Comparison of ENCODE assay signal across 15 mouse cellular contexts in the genomic region with DNA sequence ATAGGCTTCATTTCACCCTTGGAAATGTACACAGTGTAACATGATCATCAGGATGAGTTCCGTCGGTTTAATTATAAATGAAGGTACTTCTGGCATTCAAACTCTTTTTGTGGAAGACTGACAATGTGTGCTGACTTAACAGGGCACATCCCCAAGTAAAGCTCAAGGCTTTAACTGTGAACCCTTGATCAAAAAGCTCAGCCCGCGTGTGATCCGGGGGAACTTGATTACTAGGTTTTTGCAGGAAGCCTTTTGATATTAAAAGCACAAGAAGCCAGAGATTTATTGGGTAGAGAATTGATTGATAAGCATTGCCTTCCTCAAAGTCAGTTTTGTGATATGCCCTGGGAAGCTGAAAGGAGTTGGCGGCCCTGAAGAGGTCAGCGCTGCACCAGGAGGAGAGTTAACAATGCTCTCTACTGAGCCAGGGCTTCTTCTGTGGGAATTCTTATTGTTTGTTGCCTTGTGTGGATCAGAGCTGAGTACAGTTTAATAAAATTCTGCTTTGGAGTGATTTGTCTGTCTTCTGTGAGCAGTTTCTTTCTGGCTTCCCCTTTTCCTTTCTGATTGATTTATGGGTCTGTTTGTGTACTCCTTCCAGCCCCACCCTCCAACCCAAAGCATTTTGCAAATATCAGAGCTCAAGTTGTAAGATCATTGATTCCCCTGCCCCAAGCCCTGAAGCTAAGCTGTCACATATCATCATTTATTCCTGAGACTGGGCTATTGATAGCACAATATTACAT.
A peak's percentile ranks its signal among the peaks of the same experiment; 100 is the strongest.
DNase-seq lines count a peak whose midpoint lies in the region; ATAC-seq and TF ChIP-seq lines count a peak whose summit lies in the region.
"Had no signal": no experiment of that assay in that cellular context is flagged by ENCODE, and none has a peak within 500 bp of the region (broad histone marks: within the 10 kb centered on the region; RNA-seq: fewer than 3 reads in every experiment).

No protein-coding gene starts in this region.

- TF ChIP-seq CTCF in brain, embryonic 14.5 days (IDR thresholded peaks at IDR 0.05; ENCODE audit: borderline replicate concordance, extremely low read depth, insufficient read depth, insufficient read length), result no peak
- no peak for TF ChIP-seq CTCF in left cerebral cortex, adult 2 months (IDR thresholded peaks at IDR 0.05)

- no peak overlapping the region for H3K27ac ChIP-seq in kidney, embryonic 14.5 days (ENCODE audit: low read depth, low read length)
- H3K27ac ChIP-seq in midbrain, embryonic 16.5 days (ENCODE audit: low read length), result no peak overlapping the region
- H3K27ac ChIP-seq in left cerebral cortex, adult 2 months, result no peak overlapping the region
- H3K27ac ChIP-seq: limb, embryonic 13.5 days; liver, embryonic 14.5 days had no signal

- H3K27me3 ChIP-seq in kidney, embryonic 14.5 days (ENCODE audit: control insufficient read depth, insufficient read depth, low read length), result no peaks in the 10 kb centered on the region
- H3K27me3 ChIP-seq in midbrain, embryonic 16.5 days (ENCODE audit: control insufficient read depth, insufficient read depth, low read depth, low read length), result no peaks in the 10 kb centered on the region
- H3K27me3 ChIP-seq: limb, embryonic 13.5 days had no signal

- intact Hi-C loops in left cerebral cortex, adult 2 months (cut with DNase I), result no loop called here

- H3K4me2 ChIP-seq in kidney, embryonic 14.5 days (replicated peaks; ENCODE audit: low read depth, low read length), result no peak overlapping the region
- H3K4me2 ChIP-seq in midbrain, embryonic 16.5 days (ENCODE audit: low read length), result no peak overlapping the region
- H3K4me2 ChIP-seq: limb, embryonic 13.5 days had no signal

- no peak for ATAC-seq in kidney, embryonic 14.5 days (ENCODE audit: low FRiP score, low TSS enrichment)
- ATAC-seq in midbrain, embryonic 16.5 days, result peak; percentile 74
- ATAC-seq: forebrain, embryonic 14.5 days had no signal

- H3K9me3 ChIP-seq in kidney, embryonic 14.5 days (ENCODE audit: control insufficient read depth, low read length), result no peaks in the 10 kb centered on the region
- no peaks in the 10 kb centered on the region for H3K9me3 ChIP-seq in midbrain, embryonic 16.5 days (replicated peaks; ENCODE audit: control insufficient read depth, low read length, poor library complexity, severe bottlenecking)
- H3K9me3 ChIP-seq: limb, embryonic 13.5 days had no signal

- no peak overlapping the region for H3K4me3 ChIP-seq in kidney, embryonic 14.5 days (ENCODE audit: low read length)
- H3K4me3 ChIP-seq in midbrain, embryonic 16.5 days (ENCODE audit: low read depth, low read length), result no peak overlapping the region
- no peak overlapping the region for H3K4me3 ChIP-seq in left cerebral cortex, adult 2 months
- H3K4me3 ChIP-seq: erythroblast, embryonic 14.5 days; limb, embryonic 13.5 days had no signal

- H3K36me3 ChIP-seq in kidney, embryonic 14.5 days (ENCODE audit: control insufficient read depth, insufficient read depth, low read length), result no peaks in the 10 kb centered on the region
- no peaks in the 10 kb centered on the region for H3K36me3 ChIP-seq in midbrain, embryonic 16.5 days (ENCODE audit: control insufficient read depth, insufficient read depth, low read length)
- H3K36me3 ChIP-seq: limb, embryonic 13.5 days had no signal

- no peaks in the 10 kb centered on the region for H3K4me1 ChIP-seq in kidney, embryonic 14.5 days (ENCODE audit: control insufficient read depth, insufficient read depth, low read length)
- peaks cover 7% of the 10 kb centered on the region; the same call in 1 of the 2 replicates for H3K4me1 ChIP-seq in midbrain, embryonic 16.5 days (ENCODE audit: control insufficient read depth, insufficient read depth, low read length)
- H3K4me1 ChIP-seq: limb, embryonic 13.5 days had no signal

- no peak for TF ChIP-seq POLR2A in brain, embryonic 14.5 days (IDR thresholded peaks at IDR 0.05; ENCODE audit: borderline replicate concordance, extremely low read depth, insufficient read depth, insufficient read length, poor library complexity, severe bottlenecking)

- no peak overlapping the region for H3K9ac ChIP-seq in kidney, embryonic 14.5 days (ENCODE audit: low read depth, low read length)
- H3K9ac ChIP-seq in midbrain, embryonic 16.5 days (ENCODE audit: low read depth, low read length), result no peak overlapping the region
- H3K9ac ChIP-seq: limb, embryonic 13.5 days; liver, embryonic 14.5 days had no signal

- 59% methylated on average over 7 of the region's 7 CpGs for WGBS in kidney, embryonic 14.5 days
- 43% methylated on average over 7 of the region's 7 CpGs for WGBS in midbrain, embryonic 16.5 days

- peak; percentile 19 for DNase-seq in kidney, adult 18-20 months
- peak; percentile 32 for DNase-seq in brain, embryonic 14.5 days (ENCODE audit: low read depth)
- peak; percentile 23 to 38 for DNase-seq in kidney, adult 8-10 months
- no peak for DNase-seq in adrenal gland, adult 18-20 months (ENCODE audit: low spot score in 2 of 2)
- no peak for DNase-seq in left cerebral cortex, adult 2 months (ENCODE audit: extremely low spot score in 1 of 2, low spot score in 2 of 2)
- DNase-seq: cerebellum, adult 9-11 months; layer of hippocampus, adult 9-11 months; lung, postnatal 14 days; thymus, postnatal 4 days had no signal

Comparison
In these comparisons a context has a peak if more than half of its experiments do, and no peak if none do; other contexts are left out.
1. DNase-seq: peak in kidney, adult 18-20 months (single experiment), brain, embryonic 14.5 days (single experiment) and kidney, adult 8-10 months (2 of 2); none in adrenal gland, adult 18-20 months (0 of 2) and left cerebral cortex, adult 2 months (0 of 2).